Mouse (Mus musculus) limb, embryonic 11.5 days (tissue): Measurements from ENCODE around the gene Cyp2d34. TPM values are rescaled to one million over a fixed set of nuclear protein-coding genes. Genes with fewer than 3 reads are reported as not detected.

Experiments used
- ATAC-seq: fragments of 200-750 bp; cut with Nextera tagmentation; 2 replicates; pipeline ENCODE4 v1.8.0; 2017; ENCODE audit warnings: low read depth; ENCODE audit not compliant: insufficient number of reproducible peaks, low FRiP score, low TSS enrichment
- DNase-seq: peaks from one replicate; pipeline ENCODE4 v3.0.0-alpha.2; 2015; ENCODE audit warnings: low spot score
- H3K27ac ChIP-seq: fragments of 300-500 bp; sonication (generic); replicated peaks from 2 replicates; pipeline ENCODE4 v1.5.1; 2014; ENCODE audit warnings: low read depth, mild to moderate bottlenecking, low read length
- H3K27me3 ChIP-seq: fragments of 300-500 bp; sonication (generic); 2 replicates; pipeline ENCODE4 v1.6.1; 2014; ENCODE audit warnings: mild to moderate bottlenecking, low read length, mixed read lengths; ENCODE audit not compliant: control insufficient read depth, insufficient read depth
- H3K36me3 ChIP-seq: fragments of 300-500 bp; sonication (generic); 2 replicates; pipeline ENCODE4 v1.6.1; 2014; ENCODE audit warnings: mild to moderate bottlenecking, low read length, moderate library complexity, mixed read lengths; ENCODE audit not compliant: control insufficient read depth, insufficient read depth
- H3K4me1 ChIP-seq: fragments of 300-500 bp; sonication (generic); 2 replicates; pipeline ENCODE4 v1.6.1; 2014; ENCODE audit warnings: low read length, mixed read lengths; ENCODE audit not compliant: control insufficient read depth, insufficient read depth
- H3K4me2 ChIP-seq: fragments of 300-500 bp; sonication (generic); 2 replicates; pipeline ENCODE4 v1.6.1; 2014; ENCODE audit warnings: low read depth, mild to moderate bottlenecking, moderate library complexity; ENCODE audit not compliant: severe bottlenecking
- H3K4me3 ChIP-seq: fragments of 300-500 bp; sonication (generic); 2 replicates; pipeline ENCODE4 v1.5.1; 2014; ENCODE audit warnings: low read depth, low read length
- H3K9ac ChIP-seq: fragments of 300-500 bp; sonication (generic); 2 replicates; pipeline ENCODE4 v1.6.1; 2014; ENCODE audit warnings: mild to moderate bottlenecking, low read length
- H3K9me3 ChIP-seq: fragments of 300-500 bp; sonication (generic); 2 replicates; pipeline ENCODE4 v1.6.1; 2016; ENCODE audit warnings: low read length; ENCODE audit not compliant: control insufficient read depth
- WGBS: fragments of 180-500 bp; shearing (Covaris S2); extraction: QIAGEN DNeasy Blood & Tissue Kit; methylation state at CpG from one replicate; pipeline ENCODE4 v1.1.7; 2014; 5-methylcytosine and 5-hydroxymethylcytosine counted together
- polyA plus RNA-seq: library from polyadenylated mRNA; unstranded; fragments of >200 nt; fragmentation: Nextera tagmentation; extraction: Ambion mirVana; gene quantifications from 2 replicates; pipeline ENCODE4 v1.2.1, GENCODE M21; 2014

Gene Cyp2d34
- polyA plus RNA-seq: not detected in 2 replicates

DNA sequence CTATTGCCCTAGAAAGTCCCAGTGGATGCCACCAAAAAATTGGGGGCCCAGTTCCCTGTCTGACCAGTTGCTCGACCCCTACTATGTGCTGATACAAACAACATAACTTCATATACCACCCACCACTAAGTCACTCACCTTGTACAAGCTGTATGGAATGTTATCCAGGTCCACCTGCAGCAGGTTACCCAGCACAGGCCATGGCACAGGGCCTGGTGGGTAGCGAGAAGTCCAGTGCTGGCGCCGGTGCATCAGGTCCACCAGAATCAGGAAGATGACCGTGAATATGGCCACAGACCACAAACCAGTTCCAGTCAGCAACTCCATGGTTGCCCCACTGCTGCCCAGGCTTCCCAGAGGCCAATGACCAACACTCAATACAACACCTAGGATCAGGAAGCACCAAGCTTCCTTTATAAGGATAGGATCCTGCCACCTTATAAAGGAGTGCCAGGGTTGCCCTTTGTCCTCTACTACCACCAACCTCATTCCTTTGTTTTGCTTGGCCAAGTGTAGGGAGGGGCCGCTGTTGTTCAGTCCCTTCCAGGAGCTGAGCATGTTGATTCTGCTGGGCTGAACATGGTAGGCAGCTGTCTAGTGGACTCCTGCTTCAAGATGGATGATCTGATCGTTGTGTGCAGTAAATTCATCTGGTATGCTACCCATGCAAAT lies at the start of gene Cyp2d34:
TSS of gene Cyp2d34 (minus strand) at position 416 of the 672 bp plus-strand sequence.
- no peak within 1 kb of the TSS for H3K4me3 ChIP-seq
- ATAC-seq: no peak
- no peaks in the 10 kb centered on the region for H3K27me3 ChIP-seq
- no peaks in the 10 kb centered on the region for H3K9me3 ChIP-seq
- H3K27ac ChIP-seq: no peak within 1 kb of the TSS
- no peaks in the 10 kb centered on the region for H3K36me3 ChIP-seq
- WGBS: 88% methylated on average over 7 of the region's 7 CpGs
- H3K4me2 ChIP-seq: no peak within 1 kb of the TSS
- peak; percentile 12 for DNase-seq
- H3K4me1 ChIP-seq: no peaks in the 10 kb centered on the region
- H3K9ac ChIP-seq: no peak within 1 kb of the TSS

- 93% methylated on average over 2 of the region's 2 CpGs for WGBS
Observed at GRCm38 (mm10) chr15:82656346-82656745, 35.6 kb upstream of the Cyp2d34 start.

GRCm38 (mm10) chr15:82644371-82644770 lies 23.6 kb upstream of the Cyp2d34 start:
- Histone ChIP-seq H3K4me3 (no peak overlapping the region), H3K27me3 (no peaks in the 10 kb centered on the region), H3K9ac (no peak overlapping the region), H3K27ac (no peak overlapping the region), H3K9me3 (no peaks in the 10 kb centered on the region), H3K4me1 (no peaks in the 10 kb centered on the region), H3K4me2 (no peak overlapping the region), H3K36me3 (no peaks in the 10 kb centered on the region)
- ATAC-seq: no peak
- no peak for DNase-seq
- 77% methylated on average over 3 of the region's 3 CpGs for WGBS

More at GRCm38 (mm10) chr15:82656346-82656745, 35.6 kb upstream of the Cyp2d34 start:
- DNase-seq (no peak), ATAC-seq (no peak)
- no peak overlapping the region for H3K4me2 ChIP-seq
- H3K4me1 ChIP-seq: no peaks in the 10 kb centered on the region
- H3K27ac ChIP-seq: no peak overlapping the region
- no peak overlapping the region for H3K4me3 ChIP-seq
- no peaks in the 10 kb centered on the region for H3K27me3 ChIP-seq
- H3K9me3 ChIP-seq: no peaks in the 10 kb centered on the region
- no peaks in the 10 kb centered on the region for H3K36me3 ChIP-seq
- H3K9ac ChIP-seq: no peak overlapping the region

DNA sequence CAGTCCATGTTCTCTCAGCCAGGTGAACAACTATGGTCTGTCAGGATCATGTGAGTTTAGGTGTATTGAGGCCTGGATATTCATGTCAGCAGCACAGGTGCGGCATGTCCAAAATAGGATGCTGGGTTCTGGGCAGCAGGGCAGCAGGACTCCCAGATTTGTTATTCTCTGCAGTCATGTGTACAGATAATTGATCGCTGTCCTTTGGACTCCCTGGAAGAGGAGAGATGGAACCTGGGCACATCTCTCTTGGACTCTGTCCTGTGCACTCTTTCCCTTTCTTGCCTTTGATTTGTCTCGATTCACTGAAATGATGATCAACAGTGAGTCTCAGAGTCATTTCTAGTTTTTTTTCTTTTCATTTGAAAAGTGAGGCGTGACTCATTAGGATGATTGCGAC lies 23.0 kb upstream of the Cyp2d34 start:
- Histone ChIP-seq H3K9ac (no peak overlapping the region), H3K27ac (no peak overlapping the region), H3K4me3 (no peak overlapping the region), H3K4me1 (no peaks in the 10 kb centered on the region), H3K4me2 (no peak overlapping the region), H3K36me3 (no peaks in the 10 kb centered on the region), H3K9me3 (no peaks in the 10 kb centered on the region), H3K27me3 (no peaks in the 10 kb centered on the region)
- ATAC-seq (no peak), DNase-seq (no peak)
- 93% methylated on average over 5 of the region's 5 CpGs for WGBS

- ATAC-seq (no peak), DNase-seq (no peak)
- H3K36me3 ChIP-seq: no peaks in the 10 kb centered on the region
- no peaks in the 10 kb centered on the region for H3K4me1 ChIP-seq
- H3K9me3 ChIP-seq: no peaks in the 10 kb centered on the region
- no peaks in the 10 kb centered on the region for H3K27me3 ChIP-seq
- no peak overlapping the region for H3K27ac ChIP-seq
- H3K4me2 ChIP-seq: no peak overlapping the region
- WGBS: 86% methylated on average over 3 of the region's 3 CpGs
- H3K9ac ChIP-seq: no peak overlapping the region
- no peak overlapping the region for H3K4me3 ChIP-seq
Observed at GRCm38 (mm10) chr15:82642771-82643170, 22.0 kb upstream of the Cyp2d34 start.

DNA sequence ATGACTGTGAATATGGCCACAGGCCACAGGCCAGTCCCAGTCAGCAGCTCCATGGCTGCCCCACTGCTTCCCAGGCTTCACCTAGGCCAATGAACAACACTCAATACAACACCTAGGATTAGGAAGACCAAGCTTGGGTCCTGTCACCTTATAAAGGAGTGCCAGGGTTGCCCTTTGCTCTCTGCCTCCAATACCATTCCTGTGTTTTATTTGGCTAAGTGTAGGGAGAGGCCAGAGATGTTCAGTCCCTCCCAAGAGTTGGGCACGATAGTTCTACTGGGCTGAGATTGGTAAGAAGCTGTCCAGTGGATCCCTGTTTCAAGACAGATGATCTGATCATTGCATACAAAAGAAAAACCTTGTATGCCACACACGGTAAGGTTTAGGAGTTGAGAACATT lies 21.2 kb upstream of the Cyp2d34 start:
- no peak overlapping the region for H3K27ac ChIP-seq
- H3K36me3 ChIP-seq: no peaks in the 10 kb centered on the region
- peak; percentile 6 for DNase-seq
- no peak overlapping the region for H3K4me2 ChIP-seq
- H3K9me3 ChIP-seq: no peaks in the 10 kb centered on the region
- H3K9ac ChIP-seq: no peak overlapping the region
- H3K4me1 ChIP-seq: no peaks in the 10 kb centered on the region
- H3K27me3 ChIP-seq: no peaks in the 10 kb centered on the region
- no peak overlapping the region for H3K4me3 ChIP-seq
- 93% methylated on average over 2 of the region's 2 CpGs for WGBS
- ATAC-seq: no peak

DNA sequence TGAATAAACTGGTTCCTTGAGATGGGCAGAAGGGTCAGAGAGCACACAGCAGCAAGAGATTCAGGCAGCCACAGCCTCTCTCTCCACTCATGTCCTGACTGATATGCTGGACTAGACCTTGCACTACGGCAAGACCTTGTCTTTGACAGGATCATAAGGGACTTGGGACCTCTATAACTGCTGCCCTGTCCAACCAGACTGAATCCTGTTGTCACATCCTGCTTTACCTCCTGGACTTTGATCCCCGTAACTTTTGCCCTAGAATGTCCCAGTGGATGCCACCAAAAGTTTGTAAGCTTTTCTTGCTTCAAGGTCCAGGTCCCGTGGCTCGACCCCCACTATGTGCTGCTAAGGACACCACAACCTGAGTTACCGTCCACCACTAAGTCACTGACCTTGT lies 20.6 kb upstream of the Cyp2d34 start:
- ATAC-seq (no peak), DNase-seq (peak; percentile 11)
- H3K4me2 ChIP-seq: no peak overlapping the region
- no peaks in the 10 kb centered on the region for H3K36me3 ChIP-seq
- H3K27ac ChIP-seq: no peak overlapping the region
- 85% methylated on average over 5 of the region's 5 CpGs for WGBS
- no peaks in the 10 kb centered on the region for H3K4me1 ChIP-seq
- no peak overlapping the region for H3K9ac ChIP-seq
- H3K9me3 ChIP-seq: no peaks in the 10 kb centered on the region
- no peak overlapping the region for H3K4me3 ChIP-seq
- H3K27me3 ChIP-seq: no peaks in the 10 kb centered on the region

DNA sequence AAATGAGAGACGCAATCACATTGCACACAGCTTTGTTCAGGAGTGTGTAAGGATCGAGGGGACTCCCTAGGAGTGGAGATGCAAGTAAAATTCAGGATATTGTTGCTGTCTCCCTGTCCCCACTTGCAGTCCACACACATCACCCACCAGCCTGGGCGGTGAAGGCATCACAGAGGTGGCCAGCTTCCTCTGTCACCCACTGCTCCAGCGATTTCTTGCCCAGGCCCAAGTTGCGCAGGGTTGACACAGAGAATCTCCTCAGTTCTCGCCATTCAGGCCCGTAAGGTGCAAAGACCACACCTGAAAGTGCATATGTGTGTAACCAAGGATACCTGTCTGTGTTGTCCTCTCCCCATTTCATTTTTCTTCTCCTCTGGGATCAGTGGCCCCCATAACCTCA lies 19.5 kb upstream of the Cyp2d34 start:
- DNase-seq: peak; percentile 16
- no peaks in the 10 kb centered on the region for H3K9me3 ChIP-seq
- WGBS: 92% methylated on average over 7 of the region's 7 CpGs

More for the DNA sequence above, 19.5 kb upstream of the Cyp2d34 start:
- H3K9ac ChIP-seq: no peak overlapping the region
- ATAC-seq: no peak
- no peaks in the 10 kb centered on the region for H3K4me1 ChIP-seq
- no peaks in the 10 kb centered on the region for H3K36me3 ChIP-seq
- no peaks in the 10 kb centered on the region for H3K27me3 ChIP-seq
- H3K4me2 ChIP-seq: no peak overlapping the region
- no peak overlapping the region for H3K27ac ChIP-seq
- H3K4me3 ChIP-seq: no peak overlapping the region
